Mouse (Mus musculus) lung, adult 2 months (tissue): ENCODE measurements at regions not wholly inside any gene's neighbourhood (a gene's known extent, or its start where the extent isn't known, plus 50 kb on each side); places are given as distances from the start of the nearest gene placed in this dataset.

Experiments used
- CTCF ChIP-seq: fragments of 200-500 bp; IDR thresholded peaks from 2 replicates; pipeline ENCODE4 v1.5.1; 2011; ENCODE audit warnings: mild to moderate bottlenecking, low read length, control low read depth; ENCODE audit not compliant: insufficient read depth
- POLR2A ChIP-seq: fragments of 200-500 bp; IDR thresholded peaks from 2 replicates; pipeline ENCODE4 v1.6.1; 2011; ENCODE audit warnings: low read depth, mild to moderate bottlenecking, control low read depth, low read length, borderline replicate concordance; ENCODE audit errors: extremely low read depth

DNA sequence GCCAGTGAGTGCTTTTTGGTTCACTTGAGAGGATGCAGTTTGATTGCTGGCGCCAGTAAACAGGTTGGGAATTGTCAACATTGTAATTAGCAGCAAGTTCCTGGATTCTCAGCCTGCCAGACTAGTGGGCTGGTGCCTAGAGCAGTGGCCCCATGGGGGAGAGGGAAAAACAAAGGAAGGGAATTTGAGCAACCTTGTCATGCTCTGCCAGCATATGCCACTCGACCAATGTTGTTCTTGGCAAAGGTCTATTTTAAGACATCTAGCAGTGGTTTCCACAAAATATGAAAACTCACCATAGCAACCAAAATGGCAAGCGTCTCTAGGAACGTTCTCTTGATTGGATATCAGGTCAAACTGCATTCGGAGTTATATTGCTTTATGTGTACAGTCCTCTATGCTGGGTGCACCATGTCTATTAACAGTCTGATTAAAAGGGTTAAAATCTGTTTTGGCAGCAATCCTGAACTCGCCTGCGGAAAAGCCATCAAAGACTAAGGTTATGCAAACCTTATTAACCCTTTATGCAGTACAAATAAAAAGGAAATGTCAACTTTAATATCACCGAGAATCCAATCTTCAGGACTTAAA is 118.1 kb upstream of the Dpyd start:
- TF ChIP-seq CTCF (no peak), POLR2A (no peak)
